Mouse (Mus musculus) kidney, adult 2 months (tissue): ENCODE data around the gene Ep400.

ENCODE experiments used
- CTCF ChIP-seq: fragments of 200-500 bp; conservative IDR thresholded peaks from 2 replicates; pipeline ENCODE4 v1.5.1; 2011; ENCODE audit warnings: low read depth, mild to moderate bottlenecking, control low read depth, low read length, moderate library complexity, mixed read lengths; ENCODE audit not compliant: insufficient read depth, insufficient read length
- POLR2A ChIP-seq: fragments of 200-500 bp; IDR thresholded peaks from one replicate; pipeline ENCODE4 v1.6.1; 2011; ENCODE audit warnings: low read depth, low read length, control low read depth

DNA sequence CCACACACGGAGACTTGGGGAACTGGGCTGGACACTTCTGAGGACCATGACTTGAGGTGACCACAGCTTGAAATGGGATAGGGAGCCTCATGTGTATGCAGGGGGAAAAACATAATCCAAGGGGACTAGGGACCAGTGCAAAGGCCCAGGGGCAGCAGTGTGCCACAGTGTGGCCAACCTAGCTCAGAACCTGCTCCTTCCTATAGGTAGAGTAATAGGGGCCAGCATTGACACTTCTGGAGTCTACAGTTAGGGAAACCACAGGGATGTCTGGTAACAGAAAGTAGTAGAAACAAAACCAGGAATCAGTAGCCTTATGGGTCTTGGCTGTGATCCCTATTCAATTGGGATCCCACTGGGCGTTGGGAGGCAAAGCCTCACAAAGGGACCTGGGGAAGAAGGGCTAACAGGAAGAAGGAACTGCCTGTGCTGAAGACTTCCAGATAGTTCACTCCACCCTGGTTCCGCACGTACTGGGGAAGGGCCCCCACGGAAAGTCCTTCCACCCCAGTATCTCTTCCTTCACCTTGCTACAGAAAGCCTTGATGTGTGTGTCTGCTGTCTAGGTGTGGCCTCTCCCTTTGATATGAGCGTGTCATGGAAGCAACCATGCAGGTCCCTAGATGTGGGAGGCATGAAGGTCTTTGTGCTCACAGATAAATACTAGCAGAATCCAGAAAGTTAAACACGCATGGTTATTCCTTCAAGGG lies 11.2 kb upstream of the Ep400 start:
- TF ChIP-seq POLR2A (no peak), CTCF (no peak)
